Mouse (Mus musculus): ENCODE results near the gene Bckdha. TPM values are rescaled to one million over a fixed set of nuclear protein-coding genes. Genes with fewer than 3 reads are reported as not detected.
A peak's percentile ranks its signal among the peaks of the same experiment; 100 is the strongest.

The Bckdha gene
- total RNA-seq, 2 experiments from 2014 or later = 97.3 to 106 TPM

- intact Hi-C loops (cut with DNase I) = no loop called here
- no peak for DNase-seq
These were observed 8.9 kb downstream of the Bckdha start for GRCm38 (mm10) chr7:25649839-25650238.

GRCm38 (mm10) chr7:25647574-25648123, 11.1 kb downstream of the Bckdha start:
- DNase-seq = no peak
- intact Hi-C loops (cut with DNase I) = no loop called here

DNA sequence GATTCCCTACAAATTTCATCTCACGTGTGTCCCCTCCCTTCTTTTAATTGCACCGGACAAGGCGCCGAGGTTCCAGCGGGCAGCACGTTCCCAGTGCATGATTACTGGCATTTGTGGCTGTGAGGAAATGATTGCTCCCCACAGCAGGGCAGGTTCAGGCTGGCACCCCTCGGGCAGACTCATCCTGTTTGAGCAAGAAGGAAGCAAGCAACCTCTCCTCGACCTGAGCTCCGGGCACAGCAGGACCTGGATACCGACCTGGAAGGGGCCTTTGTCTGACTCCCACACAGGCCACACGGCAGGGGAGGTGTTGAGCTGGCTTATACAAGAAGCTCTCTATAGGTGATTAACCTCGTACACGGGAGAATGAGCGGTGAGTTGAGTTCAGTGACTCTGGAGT, 13.7 kb downstream of the Bckdha start:
- intact Hi-C loops (cut with DNase I) = no loop called here
- no peak for DNase-seq

GRCm38 (mm10) chr7:25644631-25645030, 14.2 kb downstream of the Bckdha start:
- intact Hi-C loops (cut with DNase I) = no loop called here
- DNase-seq = no peak

GRCm38 (mm10) chr7:25644136-25644535, 14.6 kb downstream of the Bckdha start:
- intact Hi-C loops (cut with DNase I) = no loop called here
- DNase-seq = no peak

DNA sequence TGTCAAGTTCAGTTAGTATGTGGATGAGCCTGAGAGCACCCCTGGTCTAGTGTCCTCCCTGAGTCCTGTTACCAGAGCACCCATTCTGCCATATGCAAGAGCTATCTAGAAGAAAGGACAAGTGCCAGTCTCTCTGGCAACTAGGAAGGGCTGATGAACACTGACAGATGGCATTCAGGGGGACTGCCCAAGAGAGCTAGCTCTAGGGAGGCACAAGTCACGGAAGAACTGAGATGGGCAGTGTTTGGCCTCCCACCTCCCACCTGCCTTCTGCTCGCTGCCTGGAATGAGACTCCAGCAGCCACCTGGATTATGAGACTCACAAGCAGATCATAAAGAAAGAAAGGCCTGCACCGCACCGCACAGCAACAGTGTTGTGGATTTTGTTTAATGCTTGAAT, 19.0 kb downstream of the Bckdha start:
- DNase-seq = no peak
- intact Hi-C loops (cut with DNase I) = no loop called here

DNA sequence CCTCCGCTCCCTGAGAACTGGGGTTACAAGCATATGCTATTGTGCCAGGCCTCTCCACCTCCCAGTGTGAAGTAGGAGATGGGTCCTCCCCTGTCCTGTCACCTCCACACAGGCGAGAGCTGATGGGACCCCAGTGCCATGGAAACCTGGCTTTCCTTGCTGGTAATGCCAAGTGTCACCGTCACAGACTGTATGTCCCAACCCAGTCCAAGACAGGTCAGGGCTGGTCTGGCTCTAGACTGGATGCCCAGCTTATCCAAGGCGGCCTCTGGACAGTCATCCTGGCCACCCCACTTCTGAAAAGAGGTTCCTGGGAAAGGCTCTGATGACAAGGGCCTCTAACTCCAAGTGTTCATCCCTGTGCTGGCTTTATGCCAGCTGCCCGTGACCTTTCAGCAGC, 21.7 kb downstream of the Bckdha start:
- DNase-seq = no peak

DNA sequence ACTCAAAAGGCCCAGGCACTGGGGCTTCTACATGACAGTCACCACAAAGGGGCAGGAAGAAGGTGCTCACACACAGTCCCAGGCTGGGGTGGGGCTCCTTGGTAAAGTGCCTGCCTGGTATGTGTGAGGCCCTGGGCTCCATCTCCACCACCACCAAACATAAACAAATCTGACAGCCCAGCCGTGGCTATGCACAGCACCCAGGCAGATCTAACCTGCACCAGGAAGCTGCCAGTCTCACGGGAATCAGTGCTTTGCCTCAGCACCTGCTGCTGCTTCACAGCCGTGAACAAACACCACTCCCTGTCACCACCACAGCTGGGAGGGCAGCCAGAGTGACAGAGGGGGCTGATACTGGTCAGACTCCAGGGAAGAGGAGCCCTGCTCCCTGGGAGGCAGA, 22.4 kb downstream of the Bckdha start:
- intact Hi-C loops (cut with DNase I) = no loop called here
- DNase-seq = no peak

More for the DNA sequence above, 21.7 kb downstream of the Bckdha start:
- intact Hi-C loops (cut with DNase I) = no loop called here

DNA sequence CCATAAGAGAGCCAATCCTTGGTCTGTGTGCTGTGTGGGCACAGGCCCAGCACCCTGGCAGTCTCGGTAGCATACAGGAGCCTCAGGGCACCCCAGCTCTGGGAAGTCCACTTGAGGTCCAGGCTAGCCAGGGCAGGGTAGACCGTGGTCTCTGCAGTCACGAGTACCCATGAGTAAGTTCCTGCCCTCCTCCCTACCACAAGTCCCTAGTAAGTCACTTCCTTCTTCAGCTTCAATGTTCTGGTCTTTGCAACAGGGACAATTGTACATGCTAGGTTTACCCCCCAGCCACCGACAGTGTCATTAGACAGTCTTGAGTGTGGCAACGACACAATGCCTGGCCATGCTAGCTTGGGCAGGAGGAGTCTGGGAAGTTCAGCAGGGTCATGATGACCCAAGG, 26.1 kb downstream of the Bckdha start:
- intact Hi-C loops (cut with DNase I) = no loop called here

DNA sequence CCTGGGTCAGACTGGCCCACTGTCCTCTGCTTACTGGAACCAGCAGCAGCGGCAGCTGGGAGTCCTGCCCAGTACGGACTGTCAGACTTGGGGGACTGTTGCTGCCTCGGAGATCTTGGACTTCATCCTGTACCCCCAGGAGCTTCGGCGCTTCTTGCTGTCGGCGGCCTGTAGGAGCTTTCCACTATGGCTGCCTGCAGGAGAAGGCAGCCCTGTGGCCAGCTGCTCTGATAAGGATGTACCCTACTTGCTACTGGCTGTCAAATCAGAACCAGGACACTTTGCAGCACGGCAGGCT, 30.5 kb downstream of the Bckdha start:
- intact Hi-C loops (cut with DNase I) = no loop called here
- DNase-seq = no peak

More for the DNA sequence above, 26.1 kb downstream of the Bckdha start:
- DNase-seq = no peak

DNA sequence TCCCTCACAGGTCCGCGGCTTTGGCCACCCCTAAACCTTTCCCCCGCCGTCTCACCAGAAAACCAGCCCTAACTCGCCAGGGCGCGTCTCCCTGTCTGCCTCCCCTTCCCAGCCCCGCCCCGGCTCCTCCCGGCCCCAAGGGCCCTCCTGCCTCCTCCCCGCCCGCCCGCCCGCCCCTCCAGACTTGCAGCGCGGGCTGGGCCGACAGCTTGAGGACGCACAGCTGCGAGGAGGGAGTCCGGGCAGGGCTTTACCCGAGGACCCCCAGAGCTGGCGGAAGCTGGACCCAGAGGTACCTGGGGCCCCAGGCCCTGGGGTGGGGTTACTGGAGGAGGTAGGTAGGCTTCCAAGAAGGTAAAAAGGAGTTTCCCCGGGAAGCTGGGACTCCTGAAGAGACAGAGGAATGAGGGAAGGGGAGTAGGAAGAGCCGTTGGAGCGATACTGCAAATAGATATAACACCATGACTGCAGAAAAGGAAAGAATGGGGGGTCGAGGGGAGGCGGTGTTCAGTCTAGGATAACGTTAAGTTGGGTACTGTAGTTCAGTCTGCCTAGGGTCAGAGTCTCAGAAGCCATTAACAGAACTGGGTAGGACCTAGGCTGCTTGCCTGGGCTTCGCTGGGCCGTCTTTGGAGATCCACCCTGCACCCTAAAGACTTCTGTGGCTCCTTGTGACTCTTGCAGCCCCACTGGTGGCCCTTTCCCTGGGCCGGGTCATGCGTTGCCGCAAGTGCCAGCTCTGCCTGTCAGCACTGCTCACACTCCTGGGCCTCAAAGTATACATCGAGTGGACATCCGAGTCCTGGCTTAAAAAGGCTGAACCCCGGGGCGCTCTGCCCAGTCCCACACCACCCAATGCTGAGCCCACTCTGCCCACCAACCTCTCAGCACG, 31.1 kb downstream of the Bckdha start:
- intact Hi-C loops (cut with DNase I) = no loop called here
- DNase-seq = peak in 1 of 2 experiments; percentile 78

GRCm38 (mm10) chr7:25626509-25627430, 32.0 kb downstream of the Bckdha start, which contains the start of gene B3gnt8:
Gene B3gnt8, plus strand, starts transcription at chr7:25626654.
- peak; percentile 59 to 60 for DNase-seq
- intact Hi-C loops (cut with DNase I) = no loop called here

- intact Hi-C loops (cut with DNase I) = no loop called here
- DNase-seq = no peak
These were observed 33.1 kb downstream of the Bckdha start for GRCm38 (mm10) chr7:25625594-25626250.

DNA sequence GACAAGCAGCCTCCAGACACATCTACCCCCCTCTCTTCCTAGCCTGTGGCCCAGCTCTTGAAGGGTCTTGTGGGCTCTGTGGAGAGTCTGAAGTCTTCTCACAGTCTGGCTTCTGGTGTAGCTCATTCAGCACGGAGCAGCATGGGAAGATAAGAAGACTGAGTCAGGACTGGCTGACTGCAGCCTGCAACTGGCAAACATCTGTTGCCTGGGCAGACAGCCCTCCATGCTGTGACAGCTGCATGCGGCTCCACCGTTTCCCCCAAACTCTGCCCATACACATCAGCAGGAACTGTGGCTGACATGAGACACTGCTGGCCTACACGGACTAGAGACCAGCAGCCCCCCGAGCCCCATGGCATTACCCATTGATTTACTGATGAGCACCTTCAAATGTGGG, 33.9 kb downstream of the Bckdha start:
- DNase-seq = no peak
- intact Hi-C loops (cut with DNase I) = no loop called here

- DNase-seq = no peak
- intact Hi-C loops (cut with DNase I) = no loop called here
These were observed 34.9 kb downstream of the Bckdha start for GRCm38 (mm10) chr7:25623857-25624370.

DNA sequence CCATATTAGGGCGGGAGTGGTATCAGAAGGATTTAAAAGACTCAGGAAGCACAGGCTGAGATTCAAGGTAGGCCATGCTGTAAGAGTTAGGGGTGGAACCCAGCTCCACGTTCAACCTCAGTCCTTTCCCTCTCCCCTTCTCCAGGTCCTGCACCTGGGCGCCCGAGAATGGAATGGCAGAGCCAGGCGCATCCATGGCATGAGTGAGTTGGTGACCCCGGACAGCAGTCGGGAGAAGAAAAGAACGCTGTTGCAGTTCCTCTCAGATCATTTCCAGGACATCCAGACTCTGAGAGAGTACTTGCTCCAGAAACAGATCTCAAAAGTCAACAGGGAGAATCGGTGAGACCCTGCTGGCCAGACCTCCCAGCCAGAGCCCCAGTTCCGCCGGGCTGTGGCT, 38.0 kb downstream of the Bckdha start:
- intact Hi-C loops (cut with DNase I) = no loop called here
- peak in 1 of 2 experiments; percentile 11 for DNase-seq

- intact Hi-C loops (cut with DNase I) = no loop called here
These were observed 38.7 kb downstream of the Bckdha start for GRCm38 (mm10) chr7:25620101-25620500.

DNA sequence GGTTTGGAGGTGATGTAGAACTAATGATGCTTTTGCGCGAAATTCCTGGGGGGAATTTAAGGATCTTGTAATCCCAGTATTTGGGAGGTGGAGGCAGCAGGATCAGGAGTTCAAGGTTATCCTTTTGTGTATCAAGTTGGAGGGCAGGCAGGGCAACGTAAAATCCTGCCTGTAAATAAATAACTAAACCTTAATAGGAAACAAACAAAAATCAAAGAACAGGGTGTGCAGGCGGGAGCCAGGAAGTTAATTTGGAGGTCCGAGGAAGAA, 39.1 kb downstream of the Bckdha start:
- DNase-seq = no peak
- intact Hi-C loops (cut with DNase I) = no loop called here

More at GRCm38 (mm10) chr7:25620101-25620500, 38.7 kb downstream of the Bckdha start:
- DNase-seq = peak in 1 of 2 experiments; percentile 6

- peak; percentile 88 for DNase-seq
- intact Hi-C loops (cut with DNase I) = no loop called here
These were observed 39.7 kb downstream of the Bckdha start, which contains the start of gene Dmac2 for GRCm38 (mm10) chr7:25618865-25619721. Gene Dmac2, plus strand, starts transcription at chr7:25619414.
